Mouse (Mus musculus) hindbrain, embryonic 12.5 days (tissue): Measurements from ENCODE around the gene Zzz3. TPM values are rescaled to one million over a fixed set of nuclear protein-coding genes. Genes with fewer than 3 reads are reported as not detected.

ENCODE experiments used
- ATAC-seq: fragments of 200-750 bp; cut with Nextera tagmentation; 2 replicates; pipeline ENCODE4 v1.8.0; 2017; ENCODE audit warnings: moderate TSS enrichment; ENCODE audit not compliant: low FRiP score
- H3K27ac ChIP-seq: fragments of 300-500 bp; sonication (generic); 2 replicates; pipeline ENCODE4 v1.5.1; 2016; ENCODE audit warnings: mild to moderate bottlenecking
- H3K27me3 ChIP-seq: fragments of 300-500 bp; sonication (generic); 2 replicates; pipeline ENCODE4 v1.6.1; 2016; ENCODE audit warnings: mild to moderate bottlenecking
- H3K36me3 ChIP-seq: fragments of 300-500 bp; sonication (generic); 2 replicates; pipeline ENCODE4 v1.6.1; 2016; ENCODE audit warnings: mild to moderate bottlenecking
- H3K4me1 ChIP-seq: fragments of 300-500 bp; sonication (generic); 2 replicates; pipeline ENCODE4 v1.6.1; 2016
- H3K4me2 ChIP-seq: fragments of 300-500 bp; sonication (generic); replicated peaks from 2 replicates; pipeline ENCODE4 v1.6.1; 2016; ENCODE audit warnings: mild to moderate bottlenecking
- H3K4me3 ChIP-seq: fragments of 300-500 bp; sonication (generic); 2 replicates; pipeline ENCODE4 v1.5.1; 2016; ENCODE audit warnings: mild to moderate bottlenecking
- H3K9ac ChIP-seq: fragments of 300-500 bp; sonication (generic); 2 replicates; pipeline ENCODE4 v1.6.1; 2016; ENCODE audit warnings: mild to moderate bottlenecking, moderate library complexity
- H3K9me3 ChIP-seq: fragments of 300-500 bp; sonication (generic); replicated peaks from 2 replicates; pipeline ENCODE4 v1.6.1; 2016; ENCODE audit warnings: mild to moderate bottlenecking
- WGBS: fragments of 180-500 bp; shearing (Covaris S2); methylation state at CpG from one replicate; pipeline ENCODE4 v1.1.7; 2016; 5-methylcytosine and 5-hydroxymethylcytosine counted together
- polyA plus RNA-seq: library from polyadenylated mRNA; unstranded; fragments of >200 nt; fragmentation: Nextera tagmentation; extraction: Ambion mirVana; gene quantifications from 2 replicates; pipeline ENCODE4 v1.2.1, GENCODE M21; 2016

Zzz3 gene
- polyA plus RNA-seq, 1 experiment from 2014 or later: 51.6 TPM

- H3K4me3 ChIP-seq: no peak overlapping the region
- no peak for ATAC-seq
- H3K27ac ChIP-seq: no peak overlapping the region
- no peaks in the 10 kb centered on the region for H3K27me3 ChIP-seq
- H3K9ac ChIP-seq: no peak overlapping the region
- H3K4me2 ChIP-seq: no peak overlapping the region
- H3K36me3 ChIP-seq: no peaks in the 10 kb centered on the region
- 0 out of 2 replicates have a peak, but pooled peaks cover 9% of the 10 kb centered on the region for H3K4me1 ChIP-seq
- no peaks in the 10 kb centered on the region for H3K9me3 ChIP-seq
- whole genome bisulfite sequencing: 80% methylated on average over 16 of the region's 16 CpGs
Measured at GRCm38 (mm10) chr3:152472676-152473075, 77.4 kb downstream of the Zzz3 start.

- Histone ChIP-seq H3K9ac (no peak overlapping the region), H3K4me1 (peaks cover 20% of the 10 kb centered on the region), H3K36me3 (no peaks in the 10 kb centered on the region), H3K9me3 (no peaks in the 10 kb centered on the region), H3K27me3 (no peaks in the 10 kb centered on the region), H3K27ac (no peak overlapping the region), H3K4me3 (no peak overlapping the region), H3K4me2 (no peak overlapping the region)
- 59% methylated on average over 15 of the region's 15 CpGs for WGBS
- no peak for ATAC-seq
Measured at GRCm38 (mm10) chr3:152474582-152475277, 79.5 kb downstream of the Zzz3 start.

- Histone ChIP-seq H3K4me1 (peaks cover 20% of the 10 kb centered on the region), H3K36me3 (no peaks in the 10 kb centered on the region), H3K4me2 (no peak overlapping the region), H3K4me3 (no peak overlapping the region), H3K9me3 (no peaks in the 10 kb centered on the region), H3K27me3 (no peaks in the 10 kb centered on the region), H3K9ac (no peak overlapping the region), H3K27ac (no peak overlapping the region)
- no peak for ATAC-seq
- WGBS: 80% methylated on average over 1 of the region's 1 CpGs
Measured at GRCm38 (mm10) chr3:152475278-152475669, 80.0 kb downstream of the Zzz3 start.

- ATAC-seq: no peak
- H3K9me3 ChIP-seq: no peaks in the 10 kb centered on the region
- peaks cover 20% of the 10 kb centered on the region for H3K4me1 ChIP-seq
- H3K27ac ChIP-seq: no peak overlapping the region
- no peaks in the 10 kb centered on the region for H3K36me3 ChIP-seq
- no peaks in the 10 kb centered on the region for H3K27me3 ChIP-seq
- no peak overlapping the region for H3K9ac ChIP-seq
- no peak overlapping the region for H3K4me3 ChIP-seq
- 92% methylated on average over 3 of the region's 3 CpGs for WGBS
- H3K4me2 ChIP-seq: no peak overlapping the region
Measured at GRCm38 (mm10) chr3:152475894-152476293, 80.6 kb downstream of the Zzz3 start.

- WGBS: 4% methylated on average over 23 of the region's 23 CpGs
- H3K9me3 ChIP-seq: no peaks in the 10 kb centered on the region
- H3K27ac ChIP-seq: no peak overlapping the region
- H3K36me3 ChIP-seq: no peaks in the 10 kb centered on the region
- H3K4me1 ChIP-seq: peaks cover 26% of the 10 kb centered on the region
- peak overlapping the region; percentile 60 for H3K4me2 ChIP-seq
- H3K4me3 ChIP-seq: peak overlapping the region; percentile 34
- peak overlapping the region; percentile 35 for H3K9ac ChIP-seq
- peak; percentile 65 for ATAC-seq
- no peaks in the 10 kb centered on the region for H3K27me3 ChIP-seq
Measured at GRCm38 (mm10) chr3:152477796-152478527, 82.7 kb downstream of the Zzz3 start.

GRCm38 (mm10) chr3:152478599-152479435 is 83.5 kb downstream of the Zzz3 start:
- H3K4me1 ChIP-seq: peaks cover 29% of the 10 kb centered on the region
- H3K9ac ChIP-seq: peak overlapping the region; percentile 35; the same call in 1 of the 2 replicates
- no peaks in the 10 kb centered on the region for H3K27me3 ChIP-seq
- H3K27ac ChIP-seq: no peak overlapping the region
- H3K9me3 ChIP-seq: no peaks in the 10 kb centered on the region
- H3K36me3 ChIP-seq: no peaks in the 10 kb centered on the region
- 4% methylated on average over 15 of the region's 16 CpGs for WGBS
- ATAC-seq: peak; percentile 61
- peak overlapping the region; percentile 34 for H3K4me3 ChIP-seq
- peak overlapping the region; percentile 60 for H3K4me2 ChIP-seq

GRCm38 (mm10) chr3:152480336-152480735 is 85.1 kb downstream of the Zzz3 start:
- Histone ChIP-seq H3K9ac (no peak overlapping the region), H3K27me3 (no peaks in the 10 kb centered on the region), H3K36me3 (no peaks in the 10 kb centered on the region), H3K27ac (no peak overlapping the region), H3K4me2 (no peak overlapping the region), H3K4me1 (peaks cover 38% of the 10 kb centered on the region), H3K4me3 (no peak overlapping the region), H3K9me3 (no peaks in the 10 kb centered on the region)
- no peak for ATAC-seq
- 91% methylated on average over 6 of the region's 6 CpGs for WGBS

GRCm38 (mm10) chr3:152482182-152482581 is 86.9 kb downstream of the Zzz3 start:
- Histone ChIP-seq H3K27me3 (no peaks in the 10 kb centered on the region), H3K4me3 (no peak overlapping the region), H3K36me3 (no peaks in the 10 kb centered on the region), H3K27ac (no peak overlapping the region), H3K4me1 (peaks cover 36% of the 10 kb centered on the region), H3K9ac (no peak overlapping the region), H3K9me3 (no peaks in the 10 kb centered on the region), H3K4me2 (no peak overlapping the region)
- ATAC-seq: no peak
- 84% methylated on average over 8 of the region's 8 CpGs for WGBS

- Histone ChIP-seq H3K9ac (no peak overlapping the region), H3K9me3 (no peaks in the 10 kb centered on the region), H3K27ac (peak overlapping the region; percentile 71), H3K36me3 (no peaks in the 10 kb centered on the region), H3K4me1 (peaks cover 23% of the 10 kb centered on the region), H3K4me3 (no peak overlapping the region), H3K4me2 (no peak overlapping the region), H3K27me3 (no peaks in the 10 kb centered on the region)
- ATAC-seq: no peak
- 60% methylated on average over 7 of the region's 7 CpGs for WGBS
Measured at GRCm38 (mm10) chr3:152483800-152484199, 88.5 kb downstream of the Zzz3 start.

- Histone ChIP-seq H3K27ac (peak overlapping the region; percentile 71; the same call in 1 of the 2 replicates), H3K27me3 (no peaks in the 10 kb centered on the region), H3K4me3 (no peak overlapping the region), H3K9me3 (no peaks in the 10 kb centered on the region), H3K4me2 (no peak overlapping the region), H3K36me3 (no peaks in the 10 kb centered on the region), H3K4me1 (peaks cover 22% of the 10 kb centered on the region), H3K9ac (no peak overlapping the region)
- ATAC-seq: no peak
- 57% methylated on average over 6 of the region's 6 CpGs for WGBS
Measured at GRCm38 (mm10) chr3:152484206-152484605, 88.9 kb downstream of the Zzz3 start.

- Histone ChIP-seq H3K27me3 (no peaks in the 10 kb centered on the region), H3K36me3 (no peaks in the 10 kb centered on the region), H3K4me1 (0 out of 2 replicates have a peak, but pooled peaks cover 7% of the 10 kb centered on the region), H3K27ac (no peak overlapping the region), H3K9me3 (no peaks in the 10 kb centered on the region), H3K4me2 (no peak overlapping the region), H3K9ac (no peak overlapping the region), H3K4me3 (no peak overlapping the region)
- no peak for ATAC-seq
- 89% methylated on average over 4 of the region's 4 CpGs for WGBS
Measured at GRCm38 (mm10) chr3:152488964-152489363, 93.7 kb downstream of the Zzz3 start.

- no peak overlapping the region for H3K4me3 ChIP-seq
- H3K9ac ChIP-seq: no peak overlapping the region
- H3K27ac ChIP-seq: no peak overlapping the region
- no peaks in the 10 kb centered on the region for H3K27me3 ChIP-seq
- whole genome bisulfite sequencing: 85% methylated on average over 5 of the region's 5 CpGs
- no peak overlapping the region for H3K4me2 ChIP-seq
- no peaks in the 10 kb centered on the region for H3K36me3 ChIP-seq
- peaks cover 12% of the 10 kb centered on the region for H3K4me1 ChIP-seq
- no peak for ATAC-seq
- H3K9me3 ChIP-seq: no peaks in the 10 kb centered on the region
Measured at GRCm38 (mm10) chr3:152490423-152490822, 95.2 kb downstream of the Zzz3 start.
